In genomic region chr9:50452303-50452775, GRCm38 (mm10) we compare ENCODE assay signal across 8 mouse cellular contexts. TPM values are rescaled to one million over a fixed set of nuclear protein-coding genes. Genes with fewer than 3 reads are reported as not detected.
DNase-seq lines count a peak whose midpoint lies in the region; ATAC-seq and TF ChIP-seq lines count a peak whose summit lies in the region.

No protein-coding gene starts in this region.

- ATAC-seq in midbrain, embryonic 13.5 days, result peak; percentile 71

- WGBS in embryonic facial prominence, embryonic 10.5 days, result 16% methylated on average over 10 of the region's 10 CpGs
- WGBS in limb, embryonic 10.5 days, result 16% methylated on average over 10 of the region's 10 CpGs
- WGBS in midbrain, embryonic 13.5 days, result 12% methylated on average over 10 of the region's 10 CpGs
- WGBS in small intestine, adult 2 months, result 11% methylated on average over 10 of the region's 10 CpGs

- H3K9ac ChIP-seq in midbrain, embryonic 13.5 days (replicated peaks), result 0 out of 2 replicates have a peak overlapping the region, but pooled peaks have one; percentile 30

- TF ChIP-seq POLR2A in small intestine, adult 2 months (IDR thresholded peaks at IDR 0.05; ENCODE audit: low read depth, low read length), result no peak

- DNase-seq in urinary bladder, adult 18-20 months (ENCODE audit: low spot score in 2 of 2), result peak; percentile 65 to 67
- no peak for DNase-seq in urinary bladder, adult 2 months (ENCODE audit: low spot score)
- DNase-seq in embryonic facial prominence, embryonic 10.5 days (ENCODE audit: low spot score), result peak; percentile 84
- peak; percentile 92 for DNase-seq in heart, adult 11 months
- peak; percentile 85 for DNase-seq in kidney, adult 18-20 months
- DNase-seq in limb, embryonic 10.5 days (ENCODE audit: low spot score), result peak; percentile 85

- H3K27ac ChIP-seq in embryonic facial prominence, embryonic 10.5 days (replicated peaks), result 0 out of 2 replicates have a peak overlapping the region, but pooled peaks have one; percentile 30
- H3K27ac ChIP-seq in limb, embryonic 10.5 days, result no peak overlapping the region
- peak overlapping the region; percentile 71 for H3K27ac ChIP-seq in midbrain, embryonic 13.5 days
- H3K27ac ChIP-seq in small intestine, adult 2 months (ENCODE audit: insufficient read depth, low read depth, low read length), result no peak overlapping the region

- H3K9me3 ChIP-seq in embryonic facial prominence, embryonic 10.5 days, result no peaks in the 10 kb centered on the region
- no peaks in the 10 kb centered on the region for H3K9me3 ChIP-seq in limb, embryonic 10.5 days (replicated peaks)
- H3K9me3 ChIP-seq in midbrain, embryonic 13.5 days, result no peaks in the 10 kb centered on the region

- no peaks in the 10 kb centered on the region for H3K36me3 ChIP-seq in embryonic facial prominence, embryonic 10.5 days (replicated peaks)
- no peaks in the 10 kb centered on the region for H3K36me3 ChIP-seq in limb, embryonic 10.5 days
- no peaks in the 10 kb centered on the region for H3K36me3 ChIP-seq in midbrain, embryonic 13.5 days
- H3K36me3 ChIP-seq in small intestine, adult 2 months (ENCODE audit: control insufficient read depth, insufficient read depth, low read length), result no peaks in the 10 kb centered on the region

- H3K4me3 ChIP-seq in embryonic facial prominence, embryonic 10.5 days, result peak overlapping the region; percentile 36
- H3K4me3 ChIP-seq in limb, embryonic 10.5 days, result peak overlapping the region; percentile 23; the same call in 1 of the 2 replicates
- H3K4me3 ChIP-seq in midbrain, embryonic 13.5 days (replicated peaks), result peak overlapping the region; percentile 13; the same call in 1 of the 2 replicates
- peak overlapping the region; percentile 17 for H3K4me3 ChIP-seq in small intestine, adult 2 months (ENCODE audit: low read depth, low read length)

- no peaks in the 10 kb centered on the region for H3K27me3 ChIP-seq in embryonic facial prominence, embryonic 10.5 days (replicated peaks; ENCODE audit: low read depth, poor library complexity, severe bottlenecking)
- no peaks in the 10 kb centered on the region for H3K27me3 ChIP-seq in limb, embryonic 10.5 days (ENCODE audit: low read depth, poor library complexity, severe bottlenecking)
- no peaks in the 10 kb centered on the region for H3K27me3 ChIP-seq in midbrain, embryonic 13.5 days
- H3K27me3 ChIP-seq in small intestine, adult 2 months (ENCODE audit: control insufficient read depth, insufficient read depth, low read length), result no peaks in the 10 kb centered on the region

- H3K4me1 ChIP-seq in embryonic facial prominence, embryonic 10.5 days, result peaks cover 10% of the 10 kb centered on the region; the same call in 1 of the 2 replicates
- no peaks in the 10 kb centered on the region for H3K4me1 ChIP-seq in limb, embryonic 10.5 days
- peaks cover 19% of the 10 kb centered on the region; the same call in 1 of the 2 replicates for H3K4me1 ChIP-seq in midbrain, embryonic 13.5 days (replicated peaks)
- peaks cover 6% of the 10 kb centered on the region for H3K4me1 ChIP-seq in small intestine, adult 2 months (ENCODE audit: control insufficient read depth, insufficient read depth, insufficient read length, low read length)

- H3K4me2 ChIP-seq in midbrain, embryonic 13.5 days (replicated peaks), result peak overlapping the region; percentile 36

- TF ChIP-seq CTCF in small intestine, adult 2 months (IDR thresholded peaks at IDR 0.05; ENCODE audit: extremely low read depth, insufficient read length, insufficient replicate concordance, low read depth, low read length), result peak; percentile 99; the same call in 1 of the 2 replicates

RNA-seq across cellular contexts. Expression of gene Plet1, which starts 42.0 kb away (rescaled TPM):
- 133 and 162 TPM in 2 replicates for polyA plus RNA-seq in urinary bladder, adult 2 months (2012; rRNA removed)
- 1.4 and 1.6 TPM in 2 replicates for polyA plus RNA-seq in embryonic facial prominence, embryonic 10.5 days (2016; fragmentation: Nextera tagmentation; extraction: Ambion mirVana)
- 0.29 TPM in 1 of 2 replicates, not detected in the other for polyA plus RNA-seq in limb, embryonic 10.5 days (2016; fragmentation: Nextera tagmentation; extraction: Ambion mirVana)
- polyA plus RNA-seq in midbrain, embryonic 13.5 days (2015; fragmentation: Nextera tagmentation; extraction: Ambion mirVana), result 0.43 and 0.58 TPM in 2 replicates
- 2.5 and 23.9 TPM in 2 replicates for polyA plus RNA-seq in small intestine, adult 2 months (2012; rRNA removed)

Comparison
In these comparisons a context has a peak if more than half of its experiments do, and no peak if none do; other contexts are left out.
1. H3K27ac ChIP-seq: peak in embryonic facial prominence, embryonic 10.5 days (single experiment) and midbrain, embryonic 13.5 days (single experiment); none in limb, embryonic 10.5 days (single experiment) and small intestine, adult 2 months (single experiment).
2. Peak in every context shown above with its lines, with median percentiles within 50 percentile points of each other: H3K4me3 ChIP-seq.